Mouse (Mus musculus): ENCODE measurements at regions not wholly inside any gene's neighbourhood (a gene's known extent, or its start where the extent isn't known, plus 50 kb on each side); places are given as distances from the start of the nearest gene placed in this dataset.
"Not testable (repeated sequence)": the region's sequence is repeated elsewhere in the genome, so short reads cannot be mapped to it uniquely, and the experiment has no call there.

GRCm38 (mm10) chr16:89718921-89719320 is 147.9 kb upstream of the Krtap11-1 start:
- no peak for DNase-seq (ENCODE audit: extremely low spot score, low spot score)

- DNase-seq (ENCODE audit: extremely low spot score, low spot score) = not testable (repeated sequence)
Measured at GRCm38 (mm10) chr16:89715716-89716115, 144.7 kb upstream of the Krtap11-1 start.

- no peak for DNase-seq (ENCODE audit: extremely low spot score, low spot score)
Measured at GRCm38 (mm10) chr16:89704316-89704715, 133.3 kb upstream of the Krtap11-1 start.

- DNase-seq (ENCODE audit: extremely low spot score, low spot score) = no peak
Measured at GRCm38 (mm10) chr16:89703158-89703557, 132.2 kb upstream of the Krtap11-1 start.

- no peak for DNase-seq (ENCODE audit: extremely low spot score, low spot score)
Measured at GRCm38 (mm10) chr16:89702406-89702805, 131.4 kb upstream of the Krtap11-1 start.

GRCm38 (mm10) chr16:89701741-89702140 is 130.8 kb upstream of the Krtap11-1 start:
- no peak for DNase-seq (ENCODE audit: extremely low spot score, low spot score)

GRCm38 (mm10) chr16:89699710-89700109 is 128.7 kb upstream of the Krtap11-1 start:
- peak; percentile 32 for DNase-seq (ENCODE audit: extremely low spot score, low spot score)

- DNase-seq (ENCODE audit: extremely low spot score, low spot score) = no peak
Measured at GRCm38 (mm10) chr16:89695833-89696232, 124.8 kb upstream of the Krtap11-1 start.

GRCm38 (mm10) chr16:89695406-89695805 is 124.4 kb upstream of the Krtap11-1 start:
- DNase-seq (ENCODE audit: extremely low spot score, low spot score) = no peak

GRCm38 (mm10) chr16:89693321-89693720 is 122.3 kb upstream of the Krtap11-1 start:
- DNase-seq (ENCODE audit: extremely low spot score, low spot score) = no peak

- DNase-seq (ENCODE audit: extremely low spot score, low spot score) = no peak
Measured at GRCm38 (mm10) chr16:89679438-89679837, 108.5 kb upstream of the Krtap11-1 start.

GRCm38 (mm10) chr16:89678446-89679015 is 107.5 kb upstream of the Krtap11-1 start:
- no peak for DNase-seq (ENCODE audit: extremely low spot score, low spot score)

GRCm38 (mm10) chr16:89675009-89675785 is 104.2 kb upstream of the Krtap11-1 start:
- DNase-seq (ENCODE audit: extremely low spot score, low spot score) = no peak

- DNase-seq (ENCODE audit: extremely low spot score, low spot score) = no peak
Measured at GRCm38 (mm10) chr16:89674159-89674902, 103.3 kb upstream of the Krtap11-1 start.

- DNase-seq (ENCODE audit: extremely low spot score, low spot score) = no peak
Measured at GRCm38 (mm10) chr16:89671188-89671726, 100.3 kb upstream of the Krtap11-1 start.

GRCm38 (mm10) chr16:89660071-89660470 is 89.1 kb upstream of the Krtap11-1 start:
- no peak for DNase-seq (ENCODE audit: extremely low spot score, low spot score)

- no peak for DNase-seq (ENCODE audit: extremely low spot score, low spot score)
Measured at GRCm38 (mm10) chr16:89656036-89656435, 85.1 kb upstream of the Krtap11-1 start.

GRCm38 (mm10) chr16:89648651-89649050 is 77.7 kb upstream of the Krtap11-1 start:
- DNase-seq (ENCODE audit: extremely low spot score, low spot score) = no peak

GRCm38 (mm10) chr16:89633917-89634601 is 63.1 kb upstream of the Krtap11-1 start:
- DNase-seq (ENCODE audit: extremely low spot score, low spot score) = peak; percentile 29

GRCm38 (mm10) chr16:89632114-89632622 is 61.2 kb upstream of the Krtap11-1 start:
- DNase-seq (ENCODE audit: extremely low spot score, low spot score) = no peak
